Mouse (Mus musculus): ENCODE measurements around the gene Pcdh17.

Gene Pcdh17

DNA sequence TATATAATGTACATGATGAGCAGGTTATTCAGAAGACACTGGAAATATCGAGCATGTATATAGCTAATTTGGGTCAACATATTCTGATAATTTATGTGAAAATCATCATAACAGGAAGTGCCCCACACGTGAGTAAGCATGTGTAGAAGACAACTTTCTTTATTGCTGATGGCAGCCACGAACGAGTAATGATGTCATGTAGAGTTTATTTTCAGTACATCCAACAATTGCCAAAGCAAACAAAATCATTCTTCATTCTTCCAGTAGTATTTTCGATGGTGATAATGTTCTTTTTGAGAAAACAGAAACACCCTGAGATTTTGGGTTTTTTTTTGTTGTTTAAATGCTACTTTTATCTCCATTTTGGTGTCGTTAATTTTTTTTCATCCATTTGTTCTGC, 37.2 kb downstream of the Pcdh17 start:
- no peak for DNase-seq

DNA sequence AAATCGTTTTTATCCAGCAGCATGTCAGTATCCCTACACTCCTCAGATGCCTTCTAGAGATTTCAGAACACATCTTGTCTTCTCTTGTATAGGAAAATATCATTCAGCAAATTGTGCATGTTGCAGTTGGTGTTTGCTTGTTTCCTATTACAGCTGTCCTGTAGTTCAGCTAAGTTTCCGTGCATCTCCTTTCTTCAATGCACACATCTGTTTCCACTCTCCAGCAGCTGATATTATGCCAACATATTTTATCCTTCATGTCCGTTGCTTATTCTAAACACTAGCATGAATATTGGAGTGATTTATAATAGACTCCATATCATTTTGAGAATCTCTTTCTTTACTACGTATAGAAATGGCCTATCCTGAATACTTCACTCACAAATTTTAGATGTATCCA, 41.0 kb downstream of the Pcdh17 start:
- DNase-seq: no peak

GRCm38 (mm10) chr14:84511010-84511409, 67.6 kb downstream of the Pcdh17 start:
- no peak for DNase-seq

DNA sequence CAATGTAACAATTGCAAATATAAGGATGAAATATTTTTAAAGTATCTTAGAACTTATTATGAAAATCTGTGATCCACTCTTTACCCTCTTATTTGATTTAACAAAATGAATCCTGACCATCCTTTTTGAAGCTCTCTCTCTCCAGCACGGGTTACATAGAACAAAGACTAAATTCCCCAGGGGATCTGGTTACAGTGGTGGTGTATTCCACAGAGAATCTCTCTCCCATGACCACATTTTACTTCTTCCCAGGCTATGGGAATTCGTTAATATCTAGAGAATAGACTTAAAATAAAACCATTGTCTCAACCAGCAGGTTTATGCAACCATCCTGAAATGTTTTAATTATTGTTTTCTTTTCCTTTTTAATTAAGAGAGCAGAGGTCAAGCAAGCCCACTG, 89.0 kb downstream of the Pcdh17 start:
- no peak for DNase-seq

GRCm38 (mm10) chr14:84535264-84535663, 91.9 kb downstream of the Pcdh17 start:
- no peak for DNase-seq

DNA sequence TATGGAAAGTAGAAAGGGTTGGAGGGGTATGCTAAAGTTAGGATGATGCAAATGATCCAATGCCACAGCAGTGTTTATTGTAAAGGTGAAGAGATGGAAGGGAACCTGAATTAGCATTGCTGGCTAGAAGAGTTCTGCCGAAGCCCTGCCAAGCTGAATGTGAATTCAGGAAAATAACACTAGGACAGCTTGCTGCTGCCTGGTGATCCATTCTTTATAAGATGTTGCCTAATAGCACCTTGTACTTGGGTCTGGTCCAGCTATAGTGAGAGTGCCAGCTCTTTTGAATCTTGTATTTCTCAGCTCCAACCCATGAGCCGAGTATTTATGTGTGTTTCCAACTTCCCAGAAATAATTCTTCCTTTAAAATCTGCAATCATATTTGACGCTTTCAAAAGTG, 98.5 kb downstream of the Pcdh17 start:
- DNase-seq: no peak

- no peak for DNase-seq
Measured at GRCm38 (mm10) chr14:84545968-84546367, 102.6 kb downstream of the Pcdh17 start.

DNA sequence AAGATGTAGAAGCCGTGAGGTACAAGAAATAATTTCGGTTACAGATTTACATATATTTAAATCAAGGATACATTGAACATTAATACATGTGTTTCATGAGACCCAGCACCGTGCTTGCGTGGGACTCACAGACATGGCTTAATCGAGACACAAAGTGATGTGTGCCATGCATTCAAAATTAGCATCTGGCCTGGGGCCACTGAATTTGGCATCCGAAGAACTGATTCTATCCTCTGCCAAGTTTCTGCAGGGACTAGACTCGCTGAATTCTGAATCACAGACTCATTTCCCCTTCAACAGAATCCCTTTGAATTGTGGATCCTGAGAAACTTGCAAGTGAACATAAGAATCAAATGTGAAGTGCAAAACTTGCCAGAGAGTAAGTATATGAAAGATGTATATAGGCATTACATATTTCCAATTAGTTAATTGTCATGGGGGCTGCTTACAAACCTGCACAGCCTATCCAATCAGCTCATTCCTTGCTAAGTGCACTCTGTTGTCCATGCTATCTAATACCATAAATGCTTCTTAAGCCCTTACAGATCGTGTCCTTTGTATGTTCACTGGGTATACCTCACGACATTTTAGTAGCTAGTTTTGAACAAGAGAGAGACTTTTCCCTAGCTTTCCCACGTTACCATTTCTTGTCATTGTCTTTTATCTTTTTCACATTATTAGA, 104.3 kb downstream of the Pcdh17 start:
- no peak for DNase-seq

- DNase-seq: no peak
Measured at GRCm38 (mm10) chr14:84551546-84551945, 108.2 kb downstream of the Pcdh17 start.

- DNase-seq: no peak
Measured at GRCm38 (mm10) chr14:84571071-84571470, 127.7 kb downstream of the Pcdh17 start.

All from lung, postnatal 4 days (tissue).